ENCODE assay signal across 13 mouse cellular contexts in genomic region chr14:25600951-25601350, GRCm38 (mm10).
DNase-seq lines count a peak whose midpoint lies in the region; ATAC-seq and TF ChIP-seq lines count a peak whose summit lies in the region.
"Had no signal": no experiment of that assay in that cellular context is flagged by ENCODE, and none has a peak within 500 bp of the region (broad histone marks: within the 10 kb centered on the region; RNA-seq: fewer than 3 reads in every experiment).

No protein-coding gene starts in this region.

- no peaks in the 10 kb centered on the region for H3K9me3 ChIP-seq in heart, embryonic 16.5 days (replicated peaks; ENCODE audit: control insufficient read depth, low read length)
- no peaks in the 10 kb centered on the region for H3K9me3 ChIP-seq in midbrain, embryonic 12.5 days
- no peaks in the 10 kb centered on the region for H3K9me3 ChIP-seq in midbrain, embryonic 16.5 days (replicated peaks; ENCODE audit: control insufficient read depth, low read length, poor library complexity, severe bottlenecking)
- no peaks in the 10 kb centered on the region for H3K9me3 ChIP-seq in embryonic facial prominence, embryonic 15.5 days (replicated peaks)
- no peaks in the 10 kb centered on the region for H3K9me3 ChIP-seq in stomach, embryonic 15.5 days

- peaks cover 54% of the 10 kb centered on the region for H3K4me1 ChIP-seq in heart, embryonic 16.5 days (ENCODE audit: control insufficient read depth, insufficient read depth, low read length)
- H3K4me1 ChIP-seq in midbrain, embryonic 12.5 days = peaks cover 55% of the 10 kb centered on the region
- H3K4me1 ChIP-seq in midbrain, embryonic 16.5 days (ENCODE audit: control insufficient read depth, insufficient read depth, low read length) = peaks cover 24% of the 10 kb centered on the region
- H3K4me1 ChIP-seq in embryonic facial prominence, embryonic 15.5 days = peaks cover 59% of the 10 kb centered on the region
- H3K4me1 ChIP-seq in stomach, embryonic 15.5 days = peaks cover 46% of the 10 kb centered on the region
- no peaks in the 10 kb centered on the region for H3K4me1 ChIP-seq in kidney, adult 2 months (ENCODE audit: control insufficient read depth, insufficient read depth, low read length)

- peaks cover 9% of the 10 kb centered on the region for H3K36me3 ChIP-seq in heart, embryonic 16.5 days (ENCODE audit: control insufficient read depth, insufficient read depth)
- H3K36me3 ChIP-seq in midbrain, embryonic 12.5 days = peaks cover 28% of the 10 kb centered on the region
- peaks cover 6% of the 10 kb centered on the region; the same call in 1 of the 2 replicates for H3K36me3 ChIP-seq in midbrain, embryonic 16.5 days (ENCODE audit: control insufficient read depth, insufficient read depth, low read length)
- H3K36me3 ChIP-seq in embryonic facial prominence, embryonic 15.5 days = peaks cover 9% of the 10 kb centered on the region; the same call in 1 of the 2 replicates
- H3K36me3 ChIP-seq in stomach, embryonic 15.5 days = peaks cover 8% of the 10 kb centered on the region
- peaks cover 1% of the 10 kb centered on the region; the same call in 1 of the 2 replicates for H3K36me3 ChIP-seq in kidney, adult 2 months (ENCODE audit: control insufficient read depth, insufficient read depth, low read length)

- WGBS in heart, embryonic 16.5 days = 44% methylated on average over 2 of the region's 2 CpGs
- WGBS in midbrain, embryonic 12.5 days = 77% methylated on average over 2 of the region's 2 CpGs
- 57% methylated on average over 2 of the region's 2 CpGs for WGBS in midbrain, embryonic 16.5 days
- 46% methylated on average over 2 of the region's 2 CpGs for WGBS in embryonic facial prominence, embryonic 15.5 days
- WGBS in stomach, embryonic 15.5 days = 30% methylated on average over 2 of the region's 2 CpGs
- WGBS in kidney, adult 2 months = 54% methylated on average over 2 of the region's 2 CpGs

- no peak for DNase-seq in heart, postnatal 10 days
- DNase-seq in frontal cortex, postnatal 36 days (ENCODE audit: low spot score in 2 of 2) = no peak
- DNase-seq in kidney, adult 2 months = no peak
- DNase-seq: adrenal gland, postnatal 10 days; cerebellum, adult 11 months; kidney, postnatal 10 days had no signal

- H3K4me2 ChIP-seq in heart, embryonic 16.5 days (ENCODE audit: low read depth, low read length) = no peak overlapping the region
- H3K4me2 ChIP-seq in midbrain, embryonic 12.5 days (replicated peaks) = no peak overlapping the region
- no peak overlapping the region for H3K4me2 ChIP-seq in midbrain, embryonic 16.5 days (ENCODE audit: low read length)
- no peak overlapping the region for H3K4me2 ChIP-seq in embryonic facial prominence, embryonic 15.5 days (replicated peaks)
- H3K4me2 ChIP-seq in stomach, embryonic 15.5 days = no peak overlapping the region

- no peak for TF ChIP-seq POLR2A in kidney, adult 2 months (IDR thresholded peaks at IDR 0.05; ENCODE audit: low read depth, low read length)

- no peaks in the 10 kb centered on the region for H3K27me3 ChIP-seq in heart, embryonic 16.5 days (ENCODE audit: control insufficient read depth, insufficient read depth, low read length)
- no peaks in the 10 kb centered on the region for H3K27me3 ChIP-seq in midbrain, embryonic 12.5 days
- H3K27me3 ChIP-seq in midbrain, embryonic 16.5 days (ENCODE audit: control insufficient read depth, insufficient read depth, low read depth, low read length) = no peaks in the 10 kb centered on the region
- H3K27me3 ChIP-seq in embryonic facial prominence, embryonic 15.5 days = no peaks in the 10 kb centered on the region
- H3K27me3 ChIP-seq in stomach, embryonic 15.5 days (replicated peaks) = no peaks in the 10 kb centered on the region
- no peaks in the 10 kb centered on the region for H3K27me3 ChIP-seq in kidney, adult 2 months (replicated peaks; ENCODE audit: control insufficient read depth, insufficient read depth, low read length)
- H3K27me3 ChIP-seq: Patski had no signal

- H3K4me3 ChIP-seq in heart, embryonic 16.5 days (ENCODE audit: low read length) = no peak overlapping the region
- H3K4me3 ChIP-seq in midbrain, embryonic 12.5 days = no peak overlapping the region
- H3K4me3 ChIP-seq in midbrain, embryonic 16.5 days (ENCODE audit: low read depth, low read length) = no peak overlapping the region
- no peak overlapping the region for H3K4me3 ChIP-seq in embryonic facial prominence, embryonic 15.5 days (replicated peaks)
- no peak overlapping the region for H3K4me3 ChIP-seq in stomach, embryonic 15.5 days (replicated peaks)
- no peak overlapping the region for H3K4me3 ChIP-seq in kidney, adult 2 months (ENCODE audit: insufficient read depth, low read depth, low read length)
- H3K4me3 ChIP-seq: left cerebral cortex, adult 2 months had no signal

- no peak for TF ChIP-seq CTCF in kidney, adult 2 months (conservative IDR thresholded peaks at IDR 0.05; ENCODE audit: insufficient read depth, insufficient read length, low read depth, low read length)

- intact Hi-C loops in heart, postnatal 10 days (cut with DNase I) = no loop called here

- H3K27ac ChIP-seq in heart, embryonic 16.5 days (ENCODE audit: low read length) = peak overlapping the region; percentile 33; the same call in 1 of the 2 replicates
- H3K27ac ChIP-seq in midbrain, embryonic 12.5 days (replicated peaks) = peak overlapping the region; percentile 30; the same call in 1 of the 2 replicates
- no peak overlapping the region for H3K27ac ChIP-seq in midbrain, embryonic 16.5 days (ENCODE audit: low read length)
- H3K27ac ChIP-seq in embryonic facial prominence, embryonic 15.5 days (replicated peaks) = peak overlapping the region; percentile 52
- peak overlapping the region; percentile 71 for H3K27ac ChIP-seq in stomach, embryonic 15.5 days
- no peak overlapping the region for H3K27ac ChIP-seq in kidney, adult 2 months (ENCODE audit: insufficient read depth, low read depth, low read length)
- H3K27ac ChIP-seq: left cerebral cortex, adult 2 months had no signal

- no peak for ATAC-seq in heart, embryonic 16.5 days (replicated peaks; ENCODE audit: extremely low read depth, insufficient read depth, low FRiP score)
- no peak for ATAC-seq in midbrain, embryonic 12.5 days (ENCODE audit: low FRiP score, low read depth)
- ATAC-seq in midbrain, embryonic 16.5 days = no peak
- ATAC-seq in embryonic facial prominence, embryonic 15.5 days (ENCODE audit: insufficient number of reproducible peaks, low FRiP score, low TSS enrichment, low read depth) = no peak
- ATAC-seq in stomach, embryonic 15.5 days (ENCODE audit: insufficient read depth, low FRiP score, low read depth) = 0 out of 2 replicates have a peak, but pooled peaks have one; percentile 36
- ATAC-seq: Patski had no signal

- H3K9ac ChIP-seq in heart, embryonic 16.5 days (ENCODE audit: low read length) = no peak overlapping the region
- H3K9ac ChIP-seq in midbrain, embryonic 12.5 days (replicated peaks) = no peak overlapping the region
- H3K9ac ChIP-seq in midbrain, embryonic 16.5 days (ENCODE audit: low read depth, low read length) = no peak overlapping the region
- no peak overlapping the region for H3K9ac ChIP-seq in embryonic facial prominence, embryonic 15.5 days
- no peak overlapping the region for H3K9ac ChIP-seq in stomach, embryonic 15.5 days

Comparison
In these comparisons a context has a peak if more than half of its experiments do, and no peak if none do; other contexts are left out.
1. H3K27ac ChIP-seq: peak in heart, embryonic 16.5 days (single experiment), midbrain, embryonic 12.5 days (single experiment), embryonic facial prominence, embryonic 15.5 days (single experiment) and stomach, embryonic 15.5 days (single experiment); none in midbrain, embryonic 16.5 days (single experiment) and kidney, adult 2 months (single experiment).